In the genomic region with DNA sequence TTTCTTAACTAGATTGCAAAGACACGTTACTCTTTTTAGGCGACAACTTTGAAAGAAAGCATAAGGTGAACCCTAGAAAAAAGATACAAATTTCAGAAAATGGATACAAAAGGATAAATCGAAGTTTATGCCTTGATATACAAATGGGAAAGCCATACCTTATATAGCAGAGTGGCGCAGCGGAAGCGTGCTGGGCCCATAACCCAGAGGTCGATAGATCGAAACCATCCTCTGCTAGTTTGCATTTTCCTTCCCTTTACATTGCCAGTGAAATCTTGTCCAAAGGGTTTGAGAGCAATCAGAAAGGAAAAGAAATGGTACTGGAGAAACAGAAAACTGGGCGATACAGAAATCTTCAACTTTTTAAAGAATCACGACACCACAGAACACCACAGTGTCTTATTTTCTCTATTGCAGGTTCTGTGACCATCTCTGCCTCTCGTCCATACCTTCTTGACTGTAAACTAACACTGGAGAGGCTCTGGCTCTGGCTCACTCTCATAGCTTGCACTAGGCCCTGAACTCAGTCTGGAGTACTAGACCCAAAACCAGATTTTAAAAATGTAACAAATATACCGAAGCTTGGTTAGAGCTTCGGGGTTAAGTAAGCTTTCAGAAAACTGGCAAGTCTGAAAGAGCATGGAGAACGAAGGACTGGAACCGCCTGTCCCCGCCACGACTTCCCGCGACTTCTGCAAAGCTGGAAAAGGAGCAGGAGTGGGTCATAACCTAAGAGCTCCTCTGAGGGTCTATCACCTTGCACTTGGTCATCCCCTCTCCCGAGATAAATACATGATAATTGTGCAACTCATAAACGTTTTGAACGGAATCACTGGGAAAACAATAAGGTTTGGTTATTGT, we compare ENCODE assay signal across 9 mouse cellular contexts. TPM values are rescaled to one million over a fixed set of nuclear protein-coding genes. Genes with fewer than 3 reads are reported as not detected.
DNase-seq lines count a peak whose midpoint lies in the region; ATAC-seq lines count a peak whose summit lies in the region.
"Had no signal": no experiment of that assay in that cellular context is flagged by ENCODE, and none has a peak within 500 bp of the region (broad histone marks: within the 10 kb centered on the region; RNA-seq: fewer than 3 reads in every experiment).

No protein-coding gene starts in this region.

- no peak overlapping the region for H3K9ac ChIP-seq in heart, embryonic 16.5 days (ENCODE audit: low read length)
- H3K9ac ChIP-seq in hindbrain, embryonic 11.5 days (ENCODE audit: low read depth, low read length) = no peak overlapping the region
- H3K9ac ChIP-seq in midbrain, embryonic 12.5 days (replicated peaks) = no peak overlapping the region

- no peak for ATAC-seq in heart, embryonic 16.5 days (replicated peaks; ENCODE audit: extremely low read depth, insufficient read depth, low FRiP score)
- ATAC-seq in hindbrain, embryonic 11.5 days (ENCODE audit: low FRiP score) = no peak
- ATAC-seq in midbrain, embryonic 12.5 days (ENCODE audit: low FRiP score, low read depth) = no peak

- no peaks in the 10 kb centered on the region for H3K4me1 ChIP-seq in heart, embryonic 16.5 days (ENCODE audit: control insufficient read depth, insufficient read depth, low read length)
- H3K4me1 ChIP-seq in hindbrain, embryonic 11.5 days (replicated peaks; ENCODE audit: control insufficient read depth, insufficient read depth, low read length) = no peaks in the 10 kb centered on the region
- 0 out of 2 replicates have a peak, but pooled peaks cover 3% of the 10 kb centered on the region for H3K4me1 ChIP-seq in midbrain, embryonic 12.5 days

- H3K27me3 ChIP-seq in heart, embryonic 16.5 days (ENCODE audit: control insufficient read depth, insufficient read depth, low read length) = no peaks in the 10 kb centered on the region
- no peaks in the 10 kb centered on the region for H3K27me3 ChIP-seq in hindbrain, embryonic 11.5 days (ENCODE audit: control insufficient read depth, insufficient read depth, low read length)
- H3K27me3 ChIP-seq in midbrain, embryonic 12.5 days = peaks cover 7% of the 10 kb centered on the region

- H3K36me3 ChIP-seq in heart, embryonic 16.5 days (ENCODE audit: control insufficient read depth, insufficient read depth) = no peaks in the 10 kb centered on the region
- no peaks in the 10 kb centered on the region for H3K36me3 ChIP-seq in hindbrain, embryonic 11.5 days (ENCODE audit: control insufficient read depth, insufficient read depth, low read length)
- H3K36me3 ChIP-seq in midbrain, embryonic 12.5 days = no peaks in the 10 kb centered on the region

- H3K4me3 ChIP-seq in heart, embryonic 16.5 days (ENCODE audit: low read length) = peak overlapping the region; percentile 4; the same call in 1 of the 2 replicates
- peak overlapping the region; percentile 22 for H3K4me3 ChIP-seq in hindbrain, embryonic 11.5 days (ENCODE audit: low read depth, low read length)
- H3K4me3 ChIP-seq in midbrain, embryonic 12.5 days = peak overlapping the region; percentile 6; the same call in 1 of the 2 replicates

- H3K4me2 ChIP-seq in heart, embryonic 16.5 days (ENCODE audit: low read depth, low read length) = peak overlapping the region; percentile 27
- peak overlapping the region; percentile 11; the same call in 1 of the 2 replicates for H3K4me2 ChIP-seq in hindbrain, embryonic 11.5 days (replicated peaks; ENCODE audit: low read depth, low read length)
- no peak overlapping the region; the same call in 1 of the 2 replicates for H3K4me2 ChIP-seq in midbrain, embryonic 12.5 days (replicated peaks)

- 24% methylated on average over 22 of the region's 22 CpGs for WGBS in heart, embryonic 16.5 days
- 2% methylated on average over 22 of the region's 22 CpGs for WGBS in hindbrain, embryonic 11.5 days
- 4% methylated on average over 22 of the region's 22 CpGs for WGBS in midbrain, embryonic 12.5 days

- no peaks in the 10 kb centered on the region for H3K9me3 ChIP-seq in heart, embryonic 16.5 days (replicated peaks; ENCODE audit: control insufficient read depth, low read length)
- H3K9me3 ChIP-seq in hindbrain, embryonic 11.5 days (ENCODE audit: control insufficient read depth, low read length) = no peaks in the 10 kb centered on the region
- no peaks in the 10 kb centered on the region for H3K9me3 ChIP-seq in midbrain, embryonic 12.5 days

- H3K27ac ChIP-seq in heart, embryonic 16.5 days (ENCODE audit: low read length) = no peak overlapping the region
- H3K27ac ChIP-seq in hindbrain, embryonic 11.5 days (ENCODE audit: low read depth, low read length) = no peak overlapping the region
- no peak overlapping the region for H3K27ac ChIP-seq in midbrain, embryonic 12.5 days (replicated peaks)

- no peak for DNase-seq in heart, postnatal 36 days
- peak; percentile 66 for DNase-seq in MN1 (ENCODE audit: low spot score)
- peak; percentile 64 for DNase-seq in hindbrain, embryonic 11.5 days (ENCODE audit: low spot score)
- no peak for DNase-seq in lung, postnatal 25 days (ENCODE audit: low spot score)
- DNase-seq in cerebellum, adult 8-10 months = no peak
- DNase-seq in spleen, postnatal 36 days (ENCODE audit: low spot score in 2 of 2) = no peak
- DNase-seq: lung, adult 2 months had no signal

- intact Hi-C loops in heart, postnatal 36 days (cut with DNase I) = no loop called here

RNA-seq across cellular contexts. Expression of a gene that starts 37.7 kb away (rescaled TPM):
- 2.9 and 4.7 TPM in 2 replicates for polyA plus RNA-seq in heart, embryonic 16.5 days (2015; fragmentation: Nextera tagmentation; extraction: Ambion mirVana)
- under 1 TPM; 0.97 to 0.98 TPM for total RNA-seq in heart, postnatal 36 days (2021)
- polyA plus RNA-seq in hindbrain, embryonic 11.5 days (2014; fragmentation: Nextera tagmentation; extraction: Ambion mirVana) = 25.7 and 27.8 TPM in 2 replicates
- polyA plus RNA-seq in midbrain, embryonic 12.5 days (2016; fragmentation: Nextera tagmentation; extraction: Ambion mirVana) = 22.3 and 24.2 TPM in 2 replicates

Comparison
In these comparisons a context has a peak if more than half of its experiments do, and no peak if none do; other contexts are left out.
1. DNase-seq: peak in MN1 (single experiment) and hindbrain, embryonic 11.5 days (single experiment); none in heart, postnatal 36 days (0 of 2), lung, postnatal 25 days (single experiment), cerebellum, adult 8-10 months (single experiment) and spleen, postnatal 36 days (0 of 2).
2. Peak in every context shown above with its lines, with median percentiles within 50 percentile points of each other: H3K4me3 ChIP-seq.